Mouse (Mus musculus) neural tube, embryonic 12.5 days (tissue): ENCODE data around the gene Stpg3. TPM values are rescaled to one million over a fixed set of nuclear protein-coding genes. Genes with fewer than 3 reads are reported as not detected.

Source experiments
- ATAC-seq: fragments of 200-750 bp; cut with Nextera tagmentation; 2 replicates; pipeline ENCODE4 v1.8.0; 2017; ENCODE audit warnings: low read depth, mild to moderate bottlenecking, moderate TSS enrichment, moderate library complexity; ENCODE audit not compliant: low FRiP score
- H3K27ac ChIP-seq: fragments of 300-500 bp; sonication (generic); 2 replicates; pipeline ENCODE4 v1.5.1; 2016
- H3K27me3 ChIP-seq: fragments of 300-500 bp; sonication (generic); replicated peaks from 2 replicates; pipeline ENCODE4 v1.6.1; 2016; ENCODE audit warnings: mild to moderate bottlenecking
- H3K36me3 ChIP-seq: fragments of 300-500 bp; sonication (generic); 2 replicates; pipeline ENCODE4 v1.6.1; 2016; ENCODE audit warnings: mild to moderate bottlenecking
- H3K4me1 ChIP-seq: fragments of 300-500 bp; sonication (generic); 2 replicates; pipeline ENCODE4 v1.6.1; 2016
- H3K4me2 ChIP-seq: fragments of 300-500 bp; sonication (generic); replicated peaks from 2 replicates; pipeline ENCODE4 v1.6.1; 2016; ENCODE audit warnings: mild to moderate bottlenecking
- H3K4me3 ChIP-seq: fragments of 300-500 bp; sonication (generic); 2 replicates; pipeline ENCODE4 v1.5.1; 2016
- H3K9ac ChIP-seq: fragments of 300-500 bp; sonication (generic); 2 replicates; pipeline ENCODE4 v1.6.1; 2016; ENCODE audit warnings: mild to moderate bottlenecking
- H3K9me3 ChIP-seq: fragments of 300-500 bp; sonication (generic); 2 replicates; pipeline ENCODE4 v1.6.1; 2016; ENCODE audit warnings: mild to moderate bottlenecking
- WGBS: fragments of 180-500 bp; shearing (Covaris S2); methylation state at CpG from one replicate; pipeline ENCODE4 v1.1.7; 2016; 5-methylcytosine and 5-hydroxymethylcytosine counted together
- polyA plus RNA-seq: library from polyadenylated mRNA; unstranded; fragments of >200 nt; fragmentation: Nextera tagmentation; extraction: Ambion mirVana; gene quantifications from 2 replicates; pipeline ENCODE4 v1.2.1, GENCODE M21; 2016

Gene Stpg3
- polyA plus RNA-seq, 1 experiment from 2014 or later = not detected

- H3K4me1 ChIP-seq = peaks cover 57% of the 10 kb centered on the region
- no peaks in the 10 kb centered on the region for H3K9me3 ChIP-seq
- peak overlapping the region; percentile 77 for H3K4me2 ChIP-seq
- 0 out of 2 replicates have a peak overlapping the region, but pooled peaks have one; percentile 92 for H3K9ac ChIP-seq
- H3K4me3 ChIP-seq = peak overlapping the region; percentile 82
- H3K27ac ChIP-seq = no peak overlapping the region
- H3K27me3 ChIP-seq = 0 out of 2 replicates have a peak, but pooled peaks cover 3% of the 10 kb centered on the region
- H3K36me3 ChIP-seq = peaks cover 8% of the 10 kb centered on the region; the same call in 1 of the 2 replicates
- ATAC-seq = no peak
- WGBS = 44% methylated on average over 2 of the region's 2 CpGs
These were observed 31.1 kb downstream of the Stpg3 start for GRCm38 (mm10) chr2:25183336-25183735.

- Histone ChIP-seq H3K4me1 (peaks cover 63% of the 10 kb centered on the region), H3K36me3 (peaks cover 8% of the 10 kb centered on the region; the same call in 1 of the 2 replicates), H3K4me2 (peak overlapping the region; percentile 77), H3K9me3 (no peaks in the 10 kb centered on the region), H3K4me3 (peak overlapping the region; percentile 82), H3K27ac (0 out of 2 replicates have a peak overlapping the region, but pooled peaks have one; percentile 37), H3K27me3 (0 out of 2 replicates have a peak, but pooled peaks cover 3% of the 10 kb centered on the region), H3K9ac (peak overlapping the region; percentile 92; the same call in 1 of the 2 replicates)
- WGBS = 5% methylated on average over 6 of the region's 6 CpGs
- ATAC-seq = no peak
These were observed 31.8 kb downstream of the Stpg3 start for GRCm38 (mm10) chr2:25182664-25183063.

DNA sequence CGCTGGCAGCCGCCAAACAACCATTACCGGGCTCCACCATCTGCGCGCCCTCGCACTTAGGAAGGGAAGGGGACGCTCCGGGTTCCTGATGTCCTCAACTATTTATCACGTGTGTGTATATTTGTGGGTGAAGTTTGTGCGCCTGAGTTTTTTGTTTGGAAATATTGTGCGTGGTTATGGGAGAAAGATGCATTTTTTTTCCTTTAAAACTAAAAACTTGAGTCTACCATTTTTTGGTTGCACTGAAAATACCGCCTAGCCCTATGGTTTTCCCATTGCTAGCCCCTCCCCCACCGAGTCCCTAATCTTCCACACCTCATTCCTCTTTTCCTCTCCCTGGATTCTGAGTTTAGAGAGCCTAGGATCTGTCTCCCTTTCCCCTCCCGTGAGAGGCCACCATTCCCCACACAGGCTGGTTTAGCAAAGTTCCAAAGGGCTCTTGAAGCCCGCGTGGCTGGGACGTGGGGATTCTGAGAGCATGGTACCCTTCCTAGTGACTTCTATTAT, 32.5 kb downstream of the Stpg3 start:
- WGBS = under 1% methylated on average over 17 of the region's 17 CpGs
- peak overlapping the region; percentile 92 for H3K9ac ChIP-seq
- peak overlapping the region; percentile 86; the same call in 1 of the 2 replicates for H3K27ac ChIP-seq
- 0 out of 2 replicates have a peak, but pooled peaks cover 3% of the 10 kb centered on the region for H3K27me3 ChIP-seq
- H3K4me2 ChIP-seq = peak overlapping the region; percentile 77
- ATAC-seq = no peak
- peaks cover 70% of the 10 kb centered on the region for H3K4me1 ChIP-seq
- no peaks in the 10 kb centered on the region for H3K9me3 ChIP-seq
- H3K4me3 ChIP-seq = peak overlapping the region; percentile 82
- H3K36me3 ChIP-seq = peaks cover 8% of the 10 kb centered on the region; the same call in 1 of the 2 replicates

- peaks cover 78% of the 10 kb centered on the region for H3K4me1 ChIP-seq
- H3K9ac ChIP-seq = peak overlapping the region; percentile 92
- H3K9me3 ChIP-seq = no peaks in the 10 kb centered on the region
- 0 out of 2 replicates have a peak, but pooled peaks cover 3% of the 10 kb centered on the region for H3K27me3 ChIP-seq
- ATAC-seq = peak; percentile 31
- under 1% methylated on average over 99 of the region's 100 CpGs for WGBS
- H3K4me3 ChIP-seq = peak overlapping the region; percentile 82
- peaks cover 8% of the 10 kb centered on the region; the same call in 1 of the 2 replicates for H3K36me3 ChIP-seq
- H3K27ac ChIP-seq = peak overlapping the region; percentile 86
- peak overlapping the region; percentile 77 for H3K4me2 ChIP-seq
These were observed 33.2 kb downstream of the Stpg3 start for GRCm38 (mm10) chr2:25180973-25181890.

- peak within 1 kb of the TSS; percentile 86 for H3K27ac ChIP-seq
- ATAC-seq = peak; percentile 86
- peak within 1 kb of the TSS; percentile 92 for H3K9ac ChIP-seq
- 0 out of 2 replicates have a peak, but pooled peaks cover 3% of the 10 kb centered on the region for H3K27me3 ChIP-seq
- H3K36me3 ChIP-seq = peaks cover 8% of the 10 kb centered on the region; the same call in 1 of the 2 replicates
- peak within 1 kb of the TSS; percentile 77 for H3K4me2 ChIP-seq
- H3K9me3 ChIP-seq = no peaks in the 10 kb centered on the region
- H3K4me3 ChIP-seq = peak within 1 kb of the TSS; percentile 82
- H3K4me1 ChIP-seq = peaks cover 78% of the 10 kb centered on the region
- under 1% methylated on average over 35 of the region's 35 CpGs for WGBS
These were observed 33.9 kb downstream of the Stpg3 start, which contains the start of gene Nrarp for GRCm38 (mm10) chr2:25180478-25180903. Gene Nrarp, plus strand, starts transcription at chr2:25180758.

DNA sequence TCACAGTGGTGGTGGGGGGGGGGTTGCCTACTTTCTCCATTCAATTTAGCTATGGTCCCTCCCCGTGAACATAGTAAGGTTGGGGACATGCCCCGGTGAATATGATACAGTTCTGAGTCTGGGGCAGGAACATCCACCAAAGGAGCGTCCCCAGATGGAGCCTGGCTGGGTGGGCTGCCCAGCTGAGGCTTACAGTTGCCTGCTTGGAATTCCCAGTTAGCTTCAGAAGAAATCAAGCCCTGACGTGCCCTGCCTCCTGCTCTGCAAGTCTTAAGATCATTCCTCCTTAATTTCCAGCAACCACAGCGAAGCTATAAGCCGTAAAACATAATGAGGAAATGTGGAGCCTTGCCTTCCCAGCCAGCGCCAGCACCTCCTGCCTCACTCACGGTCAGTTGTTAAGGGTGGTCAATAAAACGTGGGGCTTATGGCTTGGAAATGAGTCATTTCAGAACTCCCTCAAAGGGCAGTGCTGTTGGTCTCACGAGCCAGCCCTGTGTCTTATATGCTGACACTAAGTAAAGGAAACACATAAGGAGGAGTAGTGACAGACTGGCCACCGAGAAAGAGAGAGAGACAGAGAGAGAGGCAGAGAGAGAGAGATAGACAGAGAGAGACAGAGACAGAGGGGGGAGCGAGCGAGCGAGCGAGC, 34.7 kb downstream of the Stpg3 start:
- peaks cover 8% of the 10 kb centered on the region; the same call in 1 of the 2 replicates for H3K36me3 ChIP-seq
- peak overlapping the region; percentile 92; the same call in 1 of the 2 replicates for H3K9ac ChIP-seq
- 0 out of 2 replicates have a peak, but pooled peaks cover 3% of the 10 kb centered on the region for H3K27me3 ChIP-seq
- H3K27ac ChIP-seq = peak overlapping the region; percentile 55; the same call in 1 of the 2 replicates
- no peaks in the 10 kb centered on the region for H3K9me3 ChIP-seq
- no peak for ATAC-seq
- WGBS = 16% methylated on average over 15 of the region's 15 CpGs
- H3K4me1 ChIP-seq = peaks cover 77% of the 10 kb centered on the region
- H3K4me2 ChIP-seq = peak overlapping the region; percentile 77
- peak overlapping the region; percentile 82 for H3K4me3 ChIP-seq

DNA sequence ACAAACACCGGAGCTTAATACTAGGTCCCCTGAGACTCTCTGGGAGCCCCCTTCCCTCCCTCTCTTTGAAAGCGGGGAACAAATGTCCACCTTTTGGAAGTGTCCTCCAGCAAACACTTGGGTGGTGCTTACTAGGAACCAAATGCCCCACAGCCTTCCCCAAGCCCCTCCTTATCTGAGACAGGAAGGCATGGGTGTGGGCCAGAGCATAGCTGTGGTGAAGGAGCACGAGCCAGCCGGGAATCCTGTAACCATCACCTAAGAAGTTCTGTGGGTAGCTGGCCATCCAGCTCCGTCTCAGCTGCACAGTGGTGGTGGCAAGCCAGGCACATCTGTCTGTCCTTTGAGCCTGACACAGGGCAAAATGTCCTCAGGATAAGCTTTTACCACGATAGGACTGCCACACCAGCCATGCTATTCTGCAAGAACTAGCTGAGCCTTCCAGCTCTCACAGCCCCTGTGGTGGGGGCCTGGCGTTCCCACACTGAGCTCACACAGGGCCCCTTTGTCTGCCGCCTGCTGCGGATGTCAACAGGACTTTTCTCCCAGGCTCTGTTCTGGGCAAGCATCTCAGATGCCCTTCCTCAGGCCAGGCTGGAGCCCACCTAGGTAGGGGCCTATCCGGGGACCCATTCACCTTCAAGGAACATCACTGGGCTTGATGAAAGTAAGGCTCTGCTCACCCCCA, 36.0 kb downstream of the Stpg3 start:
- H3K4me1 ChIP-seq = peaks cover 66% of the 10 kb centered on the region
- H3K4me3 ChIP-seq = no peak overlapping the region
- H3K27me3 ChIP-seq = 0 out of 2 replicates have a peak, but pooled peaks cover 3% of the 10 kb centered on the region
- peak overlapping the region; percentile 57 for H3K27ac ChIP-seq
- H3K4me2 ChIP-seq = peak overlapping the region; percentile 56
- no peak for ATAC-seq
- H3K9me3 ChIP-seq = no peaks in the 10 kb centered on the region
- WGBS = 17% methylated on average over 10 of the region's 10 CpGs
- H3K9ac ChIP-seq = peak overlapping the region; percentile 9; the same call in 1 of the 2 replicates
- H3K36me3 ChIP-seq = 0 out of 2 replicates have a peak, but pooled peaks cover under 1% of the 10 kb centered on the region

DNA sequence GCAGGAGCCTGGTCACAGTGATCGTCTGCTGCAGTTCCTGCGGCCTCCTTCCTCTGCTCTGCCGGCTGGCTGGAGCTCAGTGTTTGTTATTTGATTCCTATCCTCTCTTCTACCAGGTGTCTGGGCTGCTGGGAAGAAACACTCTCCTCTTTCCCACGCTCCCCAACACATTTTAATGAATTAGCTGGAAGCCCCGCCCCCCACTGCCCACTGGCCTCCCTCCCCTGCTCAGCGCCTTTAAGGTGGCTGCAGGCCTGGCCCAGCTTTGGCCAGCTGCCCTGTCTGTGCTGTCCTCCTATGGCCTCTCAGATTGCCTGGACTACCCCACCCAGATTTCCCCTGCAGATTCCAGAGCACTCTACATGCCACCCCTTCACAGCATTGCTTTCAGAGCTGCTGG, 36.8 kb downstream of the Stpg3 start:
- Histone ChIP-seq H3K4me2 (peak overlapping the region; percentile 56), H3K4me1 (peaks cover 59% of the 10 kb centered on the region), H3K9me3 (no peaks in the 10 kb centered on the region), H3K36me3 (no peaks in the 10 kb centered on the region), H3K27me3 (0 out of 2 replicates have a peak, but pooled peaks cover 3% of the 10 kb centered on the region), H3K27ac (peak overlapping the region; percentile 74), H3K9ac (peak overlapping the region; percentile 33; the same call in 1 of the 2 replicates), H3K4me3 (peak overlapping the region; percentile 18; the same call in 1 of the 2 replicates)
- WGBS = under 1% methylated on average over 6 of the region's 6 CpGs
- no peak for ATAC-seq

DNA sequence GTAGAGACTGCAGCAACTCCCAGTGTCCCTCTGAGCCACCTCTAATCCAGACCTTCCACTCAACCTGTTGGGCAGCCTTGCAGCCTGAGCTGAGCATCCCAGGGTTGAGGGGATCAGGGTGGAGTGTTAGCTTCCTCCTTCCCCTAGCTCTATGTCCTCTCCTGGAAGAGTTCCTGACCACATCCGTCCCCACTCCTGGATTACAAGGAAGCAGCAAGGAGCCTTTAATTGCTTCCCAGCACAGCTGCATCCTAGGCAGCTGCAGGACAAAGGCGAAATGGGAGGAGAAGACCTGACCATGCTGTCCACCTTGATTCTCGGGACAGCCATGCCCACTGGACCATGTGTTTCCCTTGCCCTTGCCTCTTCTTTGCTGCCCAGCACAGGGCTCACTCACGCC, 37.4 kb downstream of the Stpg3 start:
- Histone ChIP-seq H3K4me3 (peak overlapping the region; percentile 18; the same call in 1 of the 2 replicates), H3K27me3 (0 out of 2 replicates have a peak, but pooled peaks cover 3% of the 10 kb centered on the region), H3K9ac (peak overlapping the region; percentile 33), H3K27ac (peak overlapping the region; percentile 74; the same call in 1 of the 2 replicates), H3K4me1 (peaks cover 56% of the 10 kb centered on the region), H3K36me3 (no peaks in the 10 kb centered on the region), H3K9me3 (no peaks in the 10 kb centered on the region), H3K4me2 (peak overlapping the region; percentile 56)
- no peak for ATAC-seq
- 21% methylated on average over 4 of the region's 4 CpGs for WGBS

- Histone ChIP-seq H3K4me2 (peak overlapping the region; percentile 56), H3K4me1 (peaks cover 56% of the 10 kb centered on the region), H3K27me3 (0 out of 2 replicates have a peak, but pooled peaks cover 3% of the 10 kb centered on the region), H3K4me3 (no peak overlapping the region; the same call in 1 of the 2 replicates), H3K27ac (no peak overlapping the region), H3K36me3 (no peaks in the 10 kb centered on the region), H3K9me3 (no peaks in the 10 kb centered on the region), H3K9ac (peak overlapping the region; percentile 33)
- WGBS = 69% methylated on average over 6 of the region's 6 CpGs
- ATAC-seq = no peak
These were observed 37.9 kb downstream of the Stpg3 start for GRCm38 (mm10) chr2:25176573-25176972.

- no peak overlapping the region for H3K4me2 ChIP-seq
- 78% methylated on average over 4 of the region's 4 CpGs for WGBS
- no peak for ATAC-seq
- peaks cover 59% of the 10 kb centered on the region for H3K4me1 ChIP-seq
- no peak overlapping the region for H3K27ac ChIP-seq
- H3K27me3 ChIP-seq = 0 out of 2 replicates have a peak, but pooled peaks cover 3% of the 10 kb centered on the region
- H3K9ac ChIP-seq = no peak overlapping the region
- no peaks in the 10 kb centered on the region for H3K9me3 ChIP-seq
- H3K36me3 ChIP-seq = no peaks in the 10 kb centered on the region
- H3K4me3 ChIP-seq = no peak overlapping the region
These were observed 38.8 kb downstream of the Stpg3 start for GRCm38 (mm10) chr2:25175690-25176078.
